Mouse (Mus musculus) limb, embryonic 12.5 days (tissue): ENCODE data around the gene Harbi1. TPM values are rescaled to one million over a fixed set of nuclear protein-coding genes. Genes with fewer than 3 reads are reported as not detected.

Experiments
- ATAC-seq: fragments of 200-750 bp; cut with Nextera tagmentation; 2 replicates; pipeline ENCODE4 v1.8.0; 2017; ENCODE audit warnings: low read depth, moderate TSS enrichment; ENCODE audit not compliant: insufficient number of reproducible peaks, insufficient read depth, low FRiP score, low TSS enrichment
- H3K27ac ChIP-seq: fragments of 300-500 bp; sonication (generic); 2 replicates; pipeline ENCODE4 v1.5.1; 2016; ENCODE audit warnings: mild to moderate bottlenecking, moderate library complexity
- H3K27me3 ChIP-seq: fragments of 300-500 bp; sonication (generic); 2 replicates; pipeline ENCODE4 v1.6.1; 2016; ENCODE audit warnings: mild to moderate bottlenecking, moderate library complexity
- H3K36me3 ChIP-seq: fragments of 300-500 bp; sonication (generic); 2 replicates; pipeline ENCODE4 v1.6.1; 2016; ENCODE audit warnings: mild to moderate bottlenecking, moderate library complexity
- H3K4me1 ChIP-seq: fragments of 300-500 bp; sonication (generic); replicated peaks from 2 replicates; pipeline ENCODE4 v1.6.1; 2016
- H3K4me2 ChIP-seq: fragments of 300-500 bp; sonication (generic); 2 replicates; pipeline ENCODE4 v1.6.1; 2016; ENCODE audit warnings: mild to moderate bottlenecking, moderate library complexity
- H3K4me3 ChIP-seq: fragments of 300-500 bp; sonication (generic); replicated peaks from 2 replicates; pipeline ENCODE4 v1.5.1; 2016; ENCODE audit warnings: mild to moderate bottlenecking
- H3K9ac ChIP-seq: fragments of 300-500 bp; sonication (generic); replicated peaks from 2 replicates; pipeline ENCODE4 v1.6.1; 2016; ENCODE audit warnings: mild to moderate bottlenecking, moderate library complexity
- H3K9me3 ChIP-seq: fragments of 300-500 bp; sonication (generic); 2 replicates; pipeline ENCODE4 v1.6.1; 2016; ENCODE audit warnings: mild to moderate bottlenecking, moderate library complexity
- WGBS: fragments of 180-500 bp; shearing (Covaris S2); methylation state at CpG from one replicate; pipeline ENCODE4 v1.1.7; 2016; 5-methylcytosine and 5-hydroxymethylcytosine counted together
- polyA plus RNA-seq: library from polyadenylated mRNA; unstranded; fragments of >200 nt; fragmentation: Nextera tagmentation; extraction: Ambion mirVana; gene quantifications from 2 replicates; pipeline ENCODE4 v1.2.1, GENCODE M21; 2016

The Harbi1 gene
- polyA plus RNA-seq, 1 experiment from 2014 or later = 24.0 TPM

DNA sequence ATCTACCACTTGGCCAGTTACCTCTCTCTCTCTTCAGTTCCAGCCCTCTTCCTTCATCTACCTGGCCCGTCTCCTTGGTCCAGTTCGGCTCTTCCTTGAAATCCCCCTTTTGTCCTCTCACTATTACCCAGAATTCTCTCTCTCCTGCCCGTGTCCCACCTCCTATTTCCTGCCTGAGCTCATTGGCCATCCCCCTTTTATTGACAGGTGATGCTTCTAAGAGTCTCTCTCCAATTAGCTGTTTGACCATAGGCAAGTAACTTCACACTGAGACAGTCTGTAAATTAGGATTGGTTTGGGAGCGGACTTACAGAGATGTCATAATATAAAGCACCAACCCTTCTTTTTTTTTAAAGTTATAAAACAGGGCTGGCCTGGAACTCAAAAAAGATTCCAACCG is 34.0 kb downstream of the Harbi1 start:
- 90% methylated on average over 5 of the region's 5 CpGs for WGBS
- H3K4me2 ChIP-seq = no peak overlapping the region
- 0 out of 2 replicates have a peak, but pooled peaks cover 4% of the 10 kb centered on the region for H3K36me3 ChIP-seq
- no peaks in the 10 kb centered on the region for H3K4me1 ChIP-seq
- H3K4me3 ChIP-seq = no peak overlapping the region
- H3K27me3 ChIP-seq = no peaks in the 10 kb centered on the region
- no peaks in the 10 kb centered on the region for H3K9me3 ChIP-seq
- no peak for ATAC-seq
- H3K27ac ChIP-seq = no peak overlapping the region
- H3K9ac ChIP-seq = no peak overlapping the region

DNA sequence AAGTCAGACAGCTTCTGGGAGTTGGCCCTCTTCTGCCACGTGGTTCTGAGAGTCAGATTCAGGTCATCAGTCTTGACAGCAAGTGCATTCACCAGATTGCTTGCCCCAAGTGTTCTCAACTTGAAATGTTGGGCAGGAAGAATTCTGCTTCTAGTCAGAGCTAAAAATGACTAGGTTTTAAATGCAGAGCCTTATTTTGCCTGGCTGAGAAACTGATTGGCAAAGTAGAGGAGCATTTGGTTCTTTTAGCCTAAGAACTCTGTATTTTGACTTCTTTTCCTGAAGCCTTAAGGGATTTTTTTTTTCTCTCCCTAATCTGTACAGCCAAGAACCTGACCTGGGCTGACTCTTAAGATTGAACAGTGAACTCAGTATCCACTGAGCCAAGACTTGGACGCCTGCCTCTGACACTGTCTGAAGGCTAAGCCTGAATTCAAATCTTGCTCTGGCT is 39.2 kb downstream of the Harbi1 start:
- no peak overlapping the region for H3K4me3 ChIP-seq
- no peaks in the 10 kb centered on the region for H3K9me3 ChIP-seq
- H3K27ac ChIP-seq = no peak overlapping the region
- H3K36me3 ChIP-seq = no peaks in the 10 kb centered on the region
- H3K9ac ChIP-seq = no peak overlapping the region
- no peaks in the 10 kb centered on the region for H3K27me3 ChIP-seq
- WGBS = 81% methylated on average over 2 of the region's 2 CpGs
- H3K4me1 ChIP-seq = no peaks in the 10 kb centered on the region
- no peak overlapping the region for H3K4me2 ChIP-seq
- no peak for ATAC-seq

Other genes with a start within 250 kb of the Harbi1 start
- gene Ckap5, start 184.1 kb upstream of the Harbi1 start, polyA plus RNA-seq = 124 and 131 TPM in 2 replicates
- gene F2, start 74.4 kb upstream of the Harbi1 start, polyA plus RNA-seq = 0.40 and 0.42 TPM in 2 replicates
- gene Zfp408, start 61.1 kb upstream of the Harbi1 start, polyA plus RNA-seq = 12.6 and 12.8 TPM in 2 replicates
- gene Arhgap1, start 61.0 kb upstream of the Harbi1 start, polyA plus RNA-seq = 76.3 and 76.9 TPM in 2 replicates
- gene Atg13, start 276 bp upstream of the Harbi1 start, polyA plus RNA-seq = 28.1 and 28.7 TPM in 2 replicates
- 22.3 and 24.1 TPM in 2 replicates for gene Ambra1, start 19.3 kb downstream of the Harbi1 start, polyA plus RNA-seq
- gene Chrm4, start 216.4 kb downstream of the Harbi1 start, polyA plus RNA-seq = 0.33 and 0.65 TPM in 2 replicates
- gene Mdk, start 221.4 kb downstream of the Harbi1 start, polyA plus RNA-seq = 2,281 and 2,291 TPM in 2 replicates
- 0.28 and 0.59 TPM in 2 replicates for gene Gm9821, start 234.9 kb downstream of the Harbi1 start, polyA plus RNA-seq